In the genomic region with DNA sequence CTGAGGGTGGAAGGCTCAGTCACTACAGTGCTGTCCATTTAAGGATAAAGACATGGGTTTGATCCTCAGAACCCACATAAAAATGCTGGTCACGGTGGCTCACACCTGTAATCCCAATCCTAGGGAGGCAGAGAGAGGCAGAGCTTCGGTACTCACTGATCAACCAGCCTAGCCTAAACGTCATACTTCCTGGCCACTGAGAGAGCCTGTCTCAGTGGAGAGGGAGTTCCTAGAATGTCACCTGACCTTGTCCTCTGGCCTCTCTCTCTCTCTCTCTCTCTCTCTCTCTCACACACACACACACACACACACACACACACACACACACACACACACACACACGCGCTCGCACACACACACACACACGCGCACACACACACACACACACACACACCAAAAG, we compare ENCODE assay signal across 16 mouse cellular contexts. TPM values are rescaled to one million over a fixed set of nuclear protein-coding genes. Genes with fewer than 3 reads are reported as not detected.
DNase-seq lines count a peak whose midpoint lies in the region; ATAC-seq and TF ChIP-seq lines count a peak whose summit lies in the region.
"Had no signal": no experiment of that assay in that cellular context is flagged by ENCODE, and none has a peak within 500 bp of the region (broad histone marks: within the 10 kb centered on the region; RNA-seq: fewer than 3 reads in every experiment).

No protein-coding gene starts in this region.

- no peaks in the 10 kb centered on the region for H3K27me3 ChIP-seq in liver, adult 2 months (ENCODE audit: control insufficient read depth, insufficient read depth, low read length)
- H3K27me3 ChIP-seq in liver, embryonic 12.5 days (replicated peaks), result no peaks in the 10 kb centered on the region
- no peaks in the 10 kb centered on the region for H3K27me3 ChIP-seq in intestine, embryonic 15.5 days (replicated peaks)
- H3K27me3 ChIP-seq in stomach, embryonic 14.5 days (ENCODE audit: control insufficient read depth, insufficient read depth, low read length), result no peaks in the 10 kb centered on the region
- H3K27me3 ChIP-seq: midbrain, embryonic 12.5 days had no signal

- peaks cover 3% of the 10 kb centered on the region for H3K36me3 ChIP-seq in liver, adult 2 months (ENCODE audit: control insufficient read depth, insufficient read depth, low read length)
- H3K36me3 ChIP-seq in liver, embryonic 12.5 days, result no peaks in the 10 kb centered on the region
- H3K36me3 ChIP-seq in intestine, embryonic 15.5 days, result no peaks in the 10 kb centered on the region
- H3K36me3 ChIP-seq in stomach, embryonic 14.5 days (ENCODE audit: control insufficient read depth, insufficient read depth, low read length), result no peaks in the 10 kb centered on the region
- H3K36me3 ChIP-seq: heart, embryonic 10.5 days; midbrain, embryonic 12.5 days had no signal

- peak overlapping the region; percentile 31; the same call in 1 of the 2 replicates for H3K27ac ChIP-seq in liver, adult 2 months (replicated peaks; ENCODE audit: insufficient read depth, low read depth, low read length)
- H3K27ac ChIP-seq in liver, embryonic 12.5 days, result no peak overlapping the region; the same call in 1 of the 2 replicates
- H3K27ac ChIP-seq in intestine, embryonic 15.5 days, result peak overlapping the region; percentile 66
- H3K27ac ChIP-seq in stomach, embryonic 14.5 days (ENCODE audit: low read length), result peak overlapping the region; percentile 76; the same call in 1 of the 2 replicates
- H3K27ac ChIP-seq: heart, embryonic 10.5 days; liver, embryonic 14.5 days; midbrain, embryonic 12.5 days had no signal

- peak; percentile 74 for DNase-seq in liver, adult 2 months (ENCODE audit: extremely low read depth, low read depth, low spot score)
- peak; percentile 46 for DNase-seq in MN1 (ENCODE audit: low spot score)
- no peak for DNase-seq in spleen, postnatal 14 days (ENCODE audit: low spot score in 2 of 2)
- DNase-seq: adrenal gland, postnatal 14 days; cerebellum, postnatal 14 days; forebrain, postnatal 0 days; gastrocnemius, postnatal 10 days; kidney, postnatal 25 days; thymus, postnatal 4 days had no signal

- ATAC-seq in liver, embryonic 12.5 days, result no peak
- ATAC-seq in intestine, embryonic 15.5 days, result no peak
- no peak for ATAC-seq in stomach, embryonic 14.5 days (ENCODE audit: insufficient number of reproducible peaks, insufficient read depth, low FRiP score, low read depth)
- no peak for ATAC-seq in inflammation-experienced regulatory T-cells, adult 6 months
- ATAC-seq: forebrain, postnatal 0 days had no signal

- peaks cover 27% of the 10 kb centered on the region; the same call in 1 of the 2 replicates for H3K79me2 ChIP-seq in liver, adult 2 months (ENCODE audit: control insufficient read depth, insufficient read depth, low read length)

- no peak for TF ChIP-seq CTCF in liver, adult 2 months (IDR thresholded peaks at IDR 0.05; ENCODE audit: low read depth, low read length)

- WGBS in liver, adult 2 months, result 53% methylated on average over 8 of the region's 8 CpGs
- WGBS in liver, embryonic 12.5 days (ENCODE audit: insufficient replicate concordance), result 63% methylated on average over 8 of the region's 8 CpGs
- 55% methylated on average over 5 of the region's 8 CpGs for WGBS in intestine, embryonic 15.5 days
- WGBS in stomach, embryonic 14.5 days, result 60% methylated on average over 8 of the region's 8 CpGs

- no peak overlapping the region for H3K4me3 ChIP-seq in liver, adult 2 months (ENCODE audit: insufficient read depth, low read depth, low read length)
- H3K4me3 ChIP-seq in liver, embryonic 12.5 days, result no peak overlapping the region
- no peak overlapping the region for H3K4me3 ChIP-seq in intestine, embryonic 15.5 days (replicated peaks)
- no peak overlapping the region for H3K4me3 ChIP-seq in stomach, embryonic 14.5 days (ENCODE audit: low read depth, low read length)
- H3K4me3 ChIP-seq: heart, embryonic 10.5 days; midbrain, embryonic 12.5 days had no signal

- TF ChIP-seq POLR2A in liver, adult 2 months (IDR thresholded peaks at IDR 0.05; ENCODE audit: extremely low read depth, insufficient read depth, low read length), result no peak

- H3K9ac ChIP-seq in liver, adult 2 months (ENCODE audit: low read depth, low read length), result no peak overlapping the region
- H3K9ac ChIP-seq in liver, embryonic 12.5 days, result no peak overlapping the region
- H3K9ac ChIP-seq in intestine, embryonic 15.5 days, result no peak overlapping the region
- no peak overlapping the region for H3K9ac ChIP-seq in stomach, embryonic 14.5 days (replicated peaks; ENCODE audit: low read depth, low read length)
- H3K9ac ChIP-seq: forebrain, postnatal 0 days; liver, embryonic 14.5 days; midbrain, embryonic 12.5 days had no signal

- H3K4me2 ChIP-seq in liver, embryonic 12.5 days, result no peak overlapping the region
- H3K4me2 ChIP-seq in intestine, embryonic 15.5 days (replicated peaks), result no peak overlapping the region
- H3K4me2 ChIP-seq in stomach, embryonic 14.5 days (replicated peaks; ENCODE audit: low read depth, low read length), result no peak overlapping the region
- H3K4me2 ChIP-seq: midbrain, embryonic 12.5 days had no signal

- H3K4me1 ChIP-seq in liver, adult 2 months (ENCODE audit: control insufficient read depth, insufficient read depth, low read length), result peaks cover 37% of the 10 kb centered on the region
- peaks cover 50% of the 10 kb centered on the region for H3K4me1 ChIP-seq in liver, embryonic 12.5 days
- peaks cover 51% of the 10 kb centered on the region for H3K4me1 ChIP-seq in intestine, embryonic 15.5 days (replicated peaks)
- H3K4me1 ChIP-seq in stomach, embryonic 14.5 days (ENCODE audit: control insufficient read depth, insufficient read depth, low read length), result peaks cover 58% of the 10 kb centered on the region

- no peaks in the 10 kb centered on the region for H3K9me3 ChIP-seq in liver, embryonic 12.5 days (replicated peaks)
- H3K9me3 ChIP-seq in intestine, embryonic 15.5 days, result no peaks in the 10 kb centered on the region
- no peaks in the 10 kb centered on the region for H3K9me3 ChIP-seq in stomach, embryonic 14.5 days (ENCODE audit: control insufficient read depth, low read depth, low read length)
- H3K9me3 ChIP-seq: heart, embryonic 10.5 days; midbrain, embryonic 12.5 days had no signal

RNA-seq across cellular contexts. Expression of gene Pik3r1, which starts 24.8 kb away (rescaled TPM):
- 35.5 and 38.4 TPM in 2 replicates for total RNA-seq in liver, adult 2 months (2014; rRNA removed)
- 11.9 and 12.2 TPM in 2 replicates for polyA plus RNA-seq in liver, adult 2 months (2012; rRNA removed)
- polyA plus RNA-seq in liver, embryonic 12.5 days (2016; fragmentation: Nextera tagmentation; extraction: Ambion mirVana), result 17.2 and 22.0 TPM in 2 replicates
- polyA plus RNA-seq in intestine, embryonic 15.5 days (2015; fragmentation: Nextera tagmentation; extraction: Ambion mirVana), result 29.6 and 30.8 TPM in 2 replicates
- polyA plus RNA-seq in stomach, embryonic 14.5 days (2014; fragmentation: Nextera tagmentation; extraction: Ambion mirVana), result 95.5 and 98.3 TPM in 2 replicates
- polyA plus RNA-seq in inflammation-experienced regulatory T-cells, adult 6 months (2017; shearing (Covaris generic)), result 10 to 100 TPM; 78.0 to 94.8 (median 90.1) TPM

Comparison
In these comparisons a context has a peak if more than half of its experiments do, and no peak if none do; other contexts are left out.
1. DNase-seq: peak in liver, adult 2 months (single experiment) and MN1 (single experiment); none in spleen, postnatal 14 days (0 of 2).